Mouse (Mus musculus): ENCODE measurements around the gene Trip13. TPM values are rescaled to one million over a fixed set of nuclear protein-coding genes. Genes with fewer than 3 reads are reported as not detected.
A peak's percentile ranks its signal among the peaks of the same experiment; 100 is the strongest.

Trip13 gene
- polyA plus RNA-seq, 1 experiment: 0.82 TPM

DNA sequence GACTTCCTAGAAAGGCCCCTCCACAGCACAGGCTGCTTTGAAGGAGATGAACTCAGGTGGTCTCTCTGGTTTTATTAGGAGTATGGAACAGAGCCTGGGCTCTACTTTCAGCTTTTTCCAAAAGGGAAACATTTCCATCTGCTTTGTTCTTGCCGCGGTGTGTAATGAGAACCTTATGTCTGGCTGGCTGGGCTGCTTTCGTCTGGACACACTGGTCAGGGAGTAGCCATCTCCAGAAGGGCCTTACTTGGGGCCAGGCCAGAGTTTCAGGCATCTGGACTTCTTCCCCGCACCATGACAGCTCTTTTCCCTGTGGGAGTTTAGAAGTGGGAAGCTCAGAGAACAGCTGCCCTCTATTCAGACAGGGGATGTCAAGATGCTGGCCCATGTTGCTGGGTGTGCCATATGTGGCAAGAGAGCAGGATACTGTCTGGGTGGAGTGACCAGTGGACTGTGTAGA lies 50.1 kb downstream of the Trip13 start:
- no peak overlapping the region for H3K4me3 ChIP-seq (ENCODE audit: low read depth, low read length)
- peaks cover 5% of the 10 kb centered on the region; the same call in 1 of the 2 replicates for H3K4me1 ChIP-seq (ENCODE audit: control insufficient read depth, insufficient read depth, insufficient read length, low read length)
- WGBS: 71% methylated on average over 4 of the region's 4 CpGs
- TF ChIP-seq POLR2A (IDR thresholded peaks at IDR 0.05; ENCODE audit: low read depth, low read length): no peak
- TF ChIP-seq CTCF (IDR thresholded peaks at IDR 0.05; ENCODE audit: extremely low read depth, insufficient read length, insufficient replicate concordance, low read depth, low read length): no peak
- H3K27ac ChIP-seq (ENCODE audit: insufficient read depth, low read depth, low read length): no peak overlapping the region
- no peaks in the 10 kb centered on the region for H3K36me3 ChIP-seq (ENCODE audit: control insufficient read depth, insufficient read depth, low read length)
- no peaks in the 10 kb centered on the region for H3K27me3 ChIP-seq (ENCODE audit: control insufficient read depth, insufficient read depth, low read length)

DNA sequence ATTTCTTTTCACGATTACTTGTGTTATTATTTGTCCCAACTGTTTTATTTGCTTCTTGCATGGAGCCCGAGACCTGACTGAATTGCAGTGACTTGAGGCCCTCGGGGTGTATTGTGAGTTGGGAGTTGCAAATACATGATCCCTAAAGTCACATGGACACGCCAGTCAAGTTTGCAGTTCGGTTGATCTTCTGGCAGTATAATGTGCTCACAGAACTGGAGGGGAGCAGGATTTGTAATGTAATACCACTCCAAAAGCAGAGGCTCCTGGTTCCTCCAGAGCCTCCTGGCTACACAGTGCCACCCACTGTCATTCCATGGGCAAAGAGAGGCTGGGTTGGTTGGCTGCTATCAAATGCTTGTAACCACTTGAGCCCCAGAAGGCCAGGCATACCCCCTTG lies 51.0 kb downstream of the Trip13 start:
- no peaks in the 10 kb centered on the region for H3K36me3 ChIP-seq (ENCODE audit: control insufficient read depth, insufficient read depth, low read length)
- TF ChIP-seq CTCF (IDR thresholded peaks at IDR 0.05; ENCODE audit: extremely low read depth, insufficient read length, insufficient replicate concordance, low read depth, low read length) (no peak), POLR2A (IDR thresholded peaks at IDR 0.05; ENCODE audit: low read depth, low read length) (no peak)
- 80% methylated on average over 5 of the region's 5 CpGs for WGBS
- H3K27ac ChIP-seq (ENCODE audit: insufficient read depth, low read depth, low read length): no peak overlapping the region
- no peak overlapping the region for H3K4me3 ChIP-seq (ENCODE audit: low read depth, low read length)
- H3K4me1 ChIP-seq (ENCODE audit: control insufficient read depth, insufficient read depth, insufficient read length, low read length): 0 out of 2 replicates have a peak, but pooled peaks cover 2% of the 10 kb centered on the region
- no peaks in the 10 kb centered on the region for H3K27me3 ChIP-seq (ENCODE audit: control insufficient read depth, insufficient read depth, low read length)

DNA sequence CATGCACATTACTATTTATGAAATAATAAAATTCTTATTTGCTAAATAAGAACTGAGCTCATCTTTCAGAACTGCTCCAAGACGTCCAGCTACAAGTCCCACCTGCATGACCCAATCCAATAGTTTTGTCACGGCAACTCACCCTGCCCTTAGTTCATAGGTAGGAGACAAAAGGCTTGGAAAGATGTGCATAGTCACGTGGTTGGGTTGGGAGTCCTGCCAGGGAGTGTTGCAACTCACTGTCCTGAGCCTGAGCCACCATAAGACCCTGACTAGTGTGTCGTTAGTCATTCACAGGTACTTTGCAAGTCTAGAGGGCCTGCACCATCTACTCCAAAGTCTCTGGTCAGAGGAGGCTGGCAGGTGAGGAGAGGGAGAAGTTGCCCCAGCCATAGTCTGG lies 51.5 kb downstream of the Trip13 start:
- no peak overlapping the region for H3K27ac ChIP-seq (ENCODE audit: insufficient read depth, low read depth, low read length)
- H3K4me1 ChIP-seq (ENCODE audit: control insufficient read depth, insufficient read depth, insufficient read length, low read length): 0 out of 2 replicates have a peak, but pooled peaks cover 2% of the 10 kb centered on the region
- WGBS: 51% methylated on average over 4 of the region's 4 CpGs
- H3K27me3 ChIP-seq (ENCODE audit: control insufficient read depth, insufficient read depth, low read length): no peaks in the 10 kb centered on the region
- TF ChIP-seq POLR2A (IDR thresholded peaks at IDR 0.05; ENCODE audit: low read depth, low read length): no peak
- TF ChIP-seq CTCF (IDR thresholded peaks at IDR 0.05; ENCODE audit: extremely low read depth, insufficient read length, insufficient replicate concordance, low read depth, low read length): no peak
- H3K36me3 ChIP-seq (ENCODE audit: control insufficient read depth, insufficient read depth, low read length): no peaks in the 10 kb centered on the region
- no peak overlapping the region for H3K4me3 ChIP-seq (ENCODE audit: low read depth, low read length)

- WGBS: 70% methylated on average over 4 of the region's 4 CpGs
- no peak for TF ChIP-seq POLR2A (IDR thresholded peaks at IDR 0.05; ENCODE audit: low read depth, low read length)
- no peak for TF ChIP-seq CTCF (IDR thresholded peaks at IDR 0.05; ENCODE audit: extremely low read depth, insufficient read length, insufficient replicate concordance, low read depth, low read length)
- H3K4me3 ChIP-seq (ENCODE audit: low read depth, low read length): no peak overlapping the region
- no peaks in the 10 kb centered on the region for H3K36me3 ChIP-seq (ENCODE audit: control insufficient read depth, insufficient read depth, low read length)
- no peaks in the 10 kb centered on the region for H3K27me3 ChIP-seq (ENCODE audit: control insufficient read depth, insufficient read depth, low read length)
- 0 out of 2 replicates have a peak, but pooled peaks cover 2% of the 10 kb centered on the region for H3K4me1 ChIP-seq (ENCODE audit: control insufficient read depth, insufficient read depth, insufficient read length, low read length)
- H3K27ac ChIP-seq (ENCODE audit: insufficient read depth, low read depth, low read length): no peak overlapping the region
Observed at GRCm38 (mm10) chr13:73885656-73886055, 51.9 kb downstream of the Trip13 start.

- Histone ChIP-seq H3K36me3 (ENCODE audit: control insufficient read depth, insufficient read depth, low read length) (no peaks in the 10 kb centered on the region), H3K4me3 (ENCODE audit: low read depth, low read length) (no peak overlapping the region), H3K4me1 (ENCODE audit: control insufficient read depth, insufficient read depth, insufficient read length, low read length) (0 out of 2 replicates have a peak, but pooled peaks cover 2% of the 10 kb centered on the region), H3K27ac (ENCODE audit: insufficient read depth, low read depth, low read length) (no peak overlapping the region), H3K27me3 (ENCODE audit: control insufficient read depth, insufficient read depth, low read length) (no peaks in the 10 kb centered on the region)
- WGBS: 42% methylated on average over 8 of the region's 8 CpGs
- TF ChIP-seq CTCF (IDR thresholded peaks at IDR 0.05; ENCODE audit: extremely low read depth, insufficient read length, insufficient replicate concordance, low read depth, low read length) (no peak), POLR2A (IDR thresholded peaks at IDR 0.05; ENCODE audit: low read depth, low read length) (no peak)
Observed at GRCm38 (mm10) chr13:73881347-73881746, 56.2 kb downstream of the Trip13 start.

DNA sequence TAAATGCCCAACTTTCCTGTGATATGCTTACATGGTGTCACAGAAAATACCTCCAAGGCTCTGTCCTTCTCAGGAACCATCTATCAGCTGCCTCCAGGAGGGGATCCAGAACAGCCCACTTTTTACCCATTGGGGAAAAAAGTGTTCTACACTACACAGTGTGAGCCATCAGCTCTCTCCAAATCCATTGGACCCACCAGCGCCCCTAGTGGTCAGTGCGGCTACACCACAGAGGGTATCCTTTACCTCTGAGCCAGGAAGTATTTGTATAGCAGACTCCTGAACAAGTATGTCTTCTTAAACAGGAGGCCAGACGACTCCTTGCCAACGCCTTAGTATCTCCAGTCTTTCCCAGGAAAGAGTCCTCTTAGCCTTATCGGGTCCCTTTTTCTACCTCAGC lies 57.8 kb downstream of the Trip13 start:
- H3K4me1 ChIP-seq (ENCODE audit: control insufficient read depth, insufficient read depth, insufficient read length, low read length): no peaks in the 10 kb centered on the region
- WGBS: 82% methylated on average over 5 of the region's 5 CpGs

DNA sequence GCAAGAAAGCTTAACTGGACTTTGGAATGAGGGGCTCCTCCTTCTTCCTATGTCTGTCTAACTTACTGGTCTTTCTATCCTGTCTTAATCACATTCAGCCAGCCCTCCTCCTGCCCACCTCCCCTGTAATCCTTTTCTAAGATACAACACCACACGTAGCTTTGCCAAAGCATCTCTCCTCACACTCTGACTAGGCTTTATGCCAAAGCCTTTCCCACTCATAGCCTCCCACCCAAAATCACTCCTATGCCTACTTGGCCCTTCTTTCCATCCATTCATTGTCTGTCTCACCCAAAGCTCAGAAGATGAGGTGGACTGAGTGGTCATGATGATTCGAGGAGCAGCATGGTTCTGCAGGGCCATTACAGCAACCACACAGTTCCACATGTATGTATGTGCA lies 65.4 kb downstream of the Trip13 start:
- no peak overlapping the region for H3K4me3 ChIP-seq (ENCODE audit: low read depth, low read length)
- no peaks in the 10 kb centered on the region for H3K4me1 ChIP-seq (ENCODE audit: control insufficient read depth, insufficient read depth, insufficient read length, low read length)
- no peaks in the 10 kb centered on the region for H3K27me3 ChIP-seq (ENCODE audit: control insufficient read depth, insufficient read depth, low read length)
- no peak for TF ChIP-seq POLR2A (IDR thresholded peaks at IDR 0.05; ENCODE audit: low read depth, low read length)
- no peak for TF ChIP-seq CTCF (IDR thresholded peaks at IDR 0.05; ENCODE audit: extremely low read depth, insufficient read length, insufficient replicate concordance, low read depth, low read length)
- 75% methylated on average over 2 of the region's 2 CpGs for WGBS
- H3K36me3 ChIP-seq (ENCODE audit: control insufficient read depth, insufficient read depth, low read length): no peaks in the 10 kb centered on the region
- H3K27ac ChIP-seq (ENCODE audit: insufficient read depth, low read depth, low read length): no peak overlapping the region

More for the DNA sequence above, 57.8 kb downstream of the Trip13 start:
- no peak overlapping the region for H3K27ac ChIP-seq (ENCODE audit: insufficient read depth, low read depth, low read length)
- no peaks in the 10 kb centered on the region for H3K36me3 ChIP-seq (ENCODE audit: control insufficient read depth, insufficient read depth, low read length)
- H3K4me3 ChIP-seq (ENCODE audit: low read depth, low read length): no peak overlapping the region
- TF ChIP-seq CTCF (IDR thresholded peaks at IDR 0.05; ENCODE audit: extremely low read depth, insufficient read length, insufficient replicate concordance, low read depth, low read length) (peak; percentile 49; the same call in 1 of the 2 replicates), POLR2A (IDR thresholded peaks at IDR 0.05; ENCODE audit: low read depth, low read length) (no peak)
- no peaks in the 10 kb centered on the region for H3K27me3 ChIP-seq (ENCODE audit: control insufficient read depth, insufficient read depth, low read length)

Other genes with a start within 250 kb of the Trip13 start
- 246 and 934 TPM in 2 replicates for gene Slc6a19, start 232.9 kb downstream of the Trip13 start, polyA plus RNA-seq (2012; rRNA removed)
- 74.3 and 147 TPM in 2 replicates for gene Slc12a7, start 204.7 kb downstream of the Trip13 start, polyA plus RNA-seq (2012; rRNA removed)
- 5.0 and 10.1 TPM in 2 replicates for gene Nkd2, start 90.2 kb downstream of the Trip13 start, polyA plus RNA-seq (2012; rRNA removed)
- gene Brd9, start within 50 bp of the Trip13 start, polyA plus RNA-seq (2012; rRNA removed): 7.9 and 18.9 TPM in 2 replicates
- gene Zdhhc11, start 26.1 kb upstream of the Trip13 start, polyA plus RNA-seq (2012; rRNA removed): not detected in 2 replicates
- 3.2 and 9.9 TPM in 2 replicates for gene Tppp, start 71.6 kb upstream of the Trip13 start, polyA plus RNA-seq (2012; rRNA removed)
- gene Cep72, start 124.5 kb upstream of the Trip13 start, polyA plus RNA-seq (2012; rRNA removed): 0.70 and 1.4 TPM in 2 replicates
- gene Slc9a3, start 183.7 kb upstream of the Trip13 start, polyA plus RNA-seq (2012; rRNA removed): 93.4 and 151 TPM in 2 replicates